Mouse (Mus musculus) small intestine, adult 2 months (tissue): ENCODE measurements around the gene Trmt1.

ENCODE experiments used
- CTCF ChIP-seq: fragments of 200-500 bp; IDR thresholded peaks from 2 replicates; pipeline ENCODE4 v1.5.1; 2012; ENCODE audit warnings: low read depth, mild to moderate bottlenecking, control low read depth, inconsistent platforms, low read length, moderate library complexity, mixed read lengths; ENCODE audit not compliant: insufficient replicate concordance, insufficient read length; ENCODE audit errors: extremely low read depth
- POLR2A ChIP-seq: fragments of 200-500 bp; IDR thresholded peaks from 2 replicates; pipeline ENCODE4 v1.6.1; 2012; ENCODE audit warnings: low read depth, mild to moderate bottlenecking, control low read depth, inconsistent platforms, low read length, moderate library complexity

GRCm38 (mm10) chr8:84663483-84664327, 22.4 kb upstream of the Trmt1 start:
- TF ChIP-seq POLR2A: peak; percentile 67; the same call in 1 of the 2 replicates
- no peak for TF ChIP-seq CTCF
